Mouse (Mus musculus) hindbrain, embryonic 14.5 days (tissue): ENCODE data around the gene Enox1. TPM values are rescaled to one million over a fixed set of nuclear protein-coding genes. Genes with fewer than 3 reads are reported as not detected.

Source experiments
- ATAC-seq: fragments of 200-750 bp; cut with Nextera tagmentation; 2 replicates; pipeline ENCODE4 v1.8.0; 2017; ENCODE audit warnings: moderate number of reproducible peaks, mild to moderate bottlenecking, moderate TSS enrichment, moderate library complexity; ENCODE audit not compliant: low FRiP score
- DNase-seq: peaks from one replicate; pipeline ENCODE4 v3.0.0-alpha.2; 2015; ENCODE audit warnings: low spot score
- H3K27ac ChIP-seq: fragments of 300-500 bp; sonication (generic); 2 replicates; pipeline ENCODE4 v1.5.1; 2014; ENCODE audit warnings: mild to moderate bottlenecking, moderate library complexity
- H3K27me3 ChIP-seq: fragments of 300-500 bp; sonication (generic); 2 replicates; pipeline ENCODE4 v1.6.1; 2014; ENCODE audit warnings: mild to moderate bottlenecking, low read length, mixed read lengths; ENCODE audit not compliant: control insufficient read depth, insufficient read depth
- H3K36me3 ChIP-seq: fragments of 300-500 bp; sonication (generic); replicated peaks from 2 replicates; pipeline ENCODE4 v1.6.1; 2014; ENCODE audit not compliant: control insufficient read depth, insufficient read depth
- H3K4me1 ChIP-seq: fragments of 300-500 bp; sonication (generic); replicated peaks from 2 replicates; pipeline ENCODE4 v1.6.1; 2014; ENCODE audit warnings: antibody characterized with exemption, low read length, mixed read lengths; ENCODE audit not compliant: control insufficient read depth, insufficient read depth
- H3K4me2 ChIP-seq: fragments of 300-500 bp; sonication (generic); replicated peaks from 2 replicates; pipeline ENCODE4 v1.6.1; 2014; ENCODE audit warnings: mild to moderate bottlenecking, moderate library complexity
- H3K4me3 ChIP-seq: fragments of 300-500 bp; sonication (generic); replicated peaks from 2 replicates; pipeline ENCODE4 v1.5.1; 2014; ENCODE audit warnings: mild to moderate bottlenecking, low read length
- H3K9ac ChIP-seq: fragments of 300-500 bp; sonication (generic); 2 replicates; pipeline ENCODE4 v1.6.1; 2014
- H3K9me3 ChIP-seq: fragments of 300-500 bp; sonication (generic); 2 replicates; pipeline ENCODE4 v1.6.1; 2016; ENCODE audit warnings: low read length; ENCODE audit not compliant: control insufficient read depth
- WGBS: fragments of 180-500 bp; shearing (Covaris S2); extraction: QIAGEN DNeasy Blood & Tissue Kit; methylation state at CpG from one replicate; pipeline ENCODE4 v1.1.7; 2014; 5-methylcytosine and 5-hydroxymethylcytosine counted together
- polyA plus RNA-seq: library from polyadenylated mRNA; unstranded; fragments of >200 nt; fragmentation: Nextera tagmentation; extraction: Ambion mirVana; gene quantifications from 2 replicates; pipeline ENCODE4 v1.2.1, GENCODE M21; 2014

Enox1 gene
- polyA plus RNA-seq, 1 experiment from 2014 or later: 30.2 TPM

GRCm38 (mm10) chr14:77463919-77464318 lies 307.4 kb downstream of the Enox1 start:
- 90% methylated on average over 4 of the region's 4 CpGs for WGBS
- H3K4me3 ChIP-seq: no peak overlapping the region
- H3K36me3 ChIP-seq: no peaks in the 10 kb centered on the region
- H3K9me3 ChIP-seq: no peaks in the 10 kb centered on the region
- H3K4me2 ChIP-seq: no peak overlapping the region
- no peaks in the 10 kb centered on the region for H3K27me3 ChIP-seq
- H3K4me1 ChIP-seq: no peaks in the 10 kb centered on the region
- ATAC-seq (no peak), DNase-seq (no peak)
- H3K9ac ChIP-seq: no peak overlapping the region
- no peak overlapping the region for H3K27ac ChIP-seq

- Histone ChIP-seq H3K9ac (no peak overlapping the region), H3K36me3 (no peaks in the 10 kb centered on the region), H3K27me3 (no peaks in the 10 kb centered on the region), H3K4me1 (no peaks in the 10 kb centered on the region), H3K4me2 (no peak overlapping the region), H3K9me3 (no peaks in the 10 kb centered on the region), H3K4me3 (no peak overlapping the region), H3K27ac (no peak overlapping the region)
- DNase-seq (no peak), ATAC-seq (no peak)
- WGBS: 87% methylated on average over 4 of the region's 4 CpGs
Observed at GRCm38 (mm10) chr14:77464782-77465181, 308.2 kb downstream of the Enox1 start.

- H3K9ac ChIP-seq: no peak overlapping the region
- ATAC-seq (no peak), DNase-seq (no peak)
- no peaks in the 10 kb centered on the region for H3K36me3 ChIP-seq
- H3K9me3 ChIP-seq: no peaks in the 10 kb centered on the region
- H3K27me3 ChIP-seq: no peaks in the 10 kb centered on the region
- 46% methylated on average over 3 of the region's 3 CpGs for WGBS
- H3K4me3 ChIP-seq: no peak overlapping the region
- H3K27ac ChIP-seq: peak overlapping the region; percentile 6; the same call in 1 of the 2 replicates
- no peak overlapping the region for H3K4me2 ChIP-seq
- peaks cover 6% of the 10 kb centered on the region; the same call in 1 of the 2 replicates for H3K4me1 ChIP-seq
Observed at GRCm38 (mm10) chr14:77470577-77470976, 314.0 kb downstream of the Enox1 start.

GRCm38 (mm10) chr14:77473501-77473900 lies 316.9 kb downstream of the Enox1 start:
- Histone ChIP-seq H3K36me3 (no peaks in the 10 kb centered on the region), H3K9ac (no peak overlapping the region), H3K4me3 (no peak overlapping the region), H3K9me3 (no peaks in the 10 kb centered on the region), H3K27me3 (no peaks in the 10 kb centered on the region), H3K27ac (no peak overlapping the region), H3K4me1 (peaks cover 15% of the 10 kb centered on the region; the same call in 1 of the 2 replicates), H3K4me2 (no peak overlapping the region)
- WGBS: 81% methylated on average over 4 of the region's 4 CpGs
- ATAC-seq (no peak), DNase-seq (no peak)

GRCm38 (mm10) chr14:77474026-77474425 lies 317.5 kb downstream of the Enox1 start:
- Histone ChIP-seq H3K4me3 (no peak overlapping the region), H3K9ac (no peak overlapping the region), H3K27me3 (no peaks in the 10 kb centered on the region), H3K9me3 (no peaks in the 10 kb centered on the region), H3K27ac (no peak overlapping the region), H3K4me2 (no peak overlapping the region), H3K36me3 (no peaks in the 10 kb centered on the region), H3K4me1 (peaks cover 15% of the 10 kb centered on the region; the same call in 1 of the 2 replicates)
- WGBS: 47% methylated on average over 5 of the region's 5 CpGs
- ATAC-seq (no peak), DNase-seq (no peak)

GRCm38 (mm10) chr14:77475134-77475820 lies 318.7 kb downstream of the Enox1 start:
- Histone ChIP-seq H3K27me3 (no peaks in the 10 kb centered on the region), H3K9me3 (no peaks in the 10 kb centered on the region), H3K9ac (no peak overlapping the region), H3K27ac (no peak overlapping the region), H3K4me1 (peaks cover 14% of the 10 kb centered on the region; the same call in 1 of the 2 replicates), H3K4me3 (no peak overlapping the region), H3K4me2 (no peak overlapping the region), H3K36me3 (no peaks in the 10 kb centered on the region)
- no peak for ATAC-seq
- no peak for DNase-seq
- 69% methylated on average over 11 of the region's 11 CpGs for WGBS

GRCm38 (mm10) chr14:77477704-77478103 lies 321.1 kb downstream of the Enox1 start:
- H3K9ac ChIP-seq: no peak overlapping the region
- H3K4me3 ChIP-seq: no peak overlapping the region
- H3K27me3 ChIP-seq: no peaks in the 10 kb centered on the region
- H3K4me2 ChIP-seq: no peak overlapping the region
- H3K36me3 ChIP-seq: no peaks in the 10 kb centered on the region
- DNase-seq (no peak), ATAC-seq (no peak)
- WGBS: 55% methylated on average over 4 of the region's 4 CpGs
- H3K4me1 ChIP-seq: peaks cover 9% of the 10 kb centered on the region; the same call in 1 of the 2 replicates
- H3K27ac ChIP-seq: peak overlapping the region; percentile 47; the same call in 1 of the 2 replicates
- H3K9me3 ChIP-seq: no peaks in the 10 kb centered on the region

GRCm38 (mm10) chr14:77478210-77478609 lies 321.6 kb downstream of the Enox1 start:
- DNase-seq (no peak), ATAC-seq (peak; percentile 60; the same call in 1 of the 2 replicates)
- H3K27me3 ChIP-seq: no peaks in the 10 kb centered on the region
- no peak overlapping the region for H3K9ac ChIP-seq
- H3K9me3 ChIP-seq: no peaks in the 10 kb centered on the region
- H3K36me3 ChIP-seq: no peaks in the 10 kb centered on the region
- no peak overlapping the region for H3K27ac ChIP-seq
- peaks cover 9% of the 10 kb centered on the region; the same call in 1 of the 2 replicates for H3K4me1 ChIP-seq
- no peak overlapping the region for H3K4me2 ChIP-seq
- H3K4me3 ChIP-seq: no peak overlapping the region
- WGBS: 58% methylated on average over 7 of the region's 7 CpGs

- Histone ChIP-seq H3K9me3 (no peaks in the 10 kb centered on the region), H3K27me3 (no peaks in the 10 kb centered on the region), H3K4me3 (no peak overlapping the region), H3K9ac (no peak overlapping the region), H3K4me2 (no peak overlapping the region), H3K27ac (no peak overlapping the region), H3K36me3 (no peaks in the 10 kb centered on the region), H3K4me1 (peaks cover 9% of the 10 kb centered on the region; the same call in 1 of the 2 replicates)
- ATAC-seq (no peak), DNase-seq (no peak)
- WGBS: 53% methylated on average over 8 of the region's 8 CpGs
Observed at GRCm38 (mm10) chr14:77478692-77479091, 322.1 kb downstream of the Enox1 start.
